Mouse (Mus musculus) T-helper 1 cell (primary cell): Measurements from ENCODE around the gene Klb.
"Not testable (repeated sequence)": the region's sequence is repeated elsewhere in the genome, so short reads cannot be mapped to it uniquely, and the experiment has no call there.

Experiments used
- in situ Hi-C: fragments of 300-600 bp; cut with MboI, MseI; formaldehyde crosslinking; loops from one replicate; pipeline ENCODE4 v1.15.1; 2025; ENCODE audit warnings: high pct_unique_total_duplicates

The Klb gene

DNA sequence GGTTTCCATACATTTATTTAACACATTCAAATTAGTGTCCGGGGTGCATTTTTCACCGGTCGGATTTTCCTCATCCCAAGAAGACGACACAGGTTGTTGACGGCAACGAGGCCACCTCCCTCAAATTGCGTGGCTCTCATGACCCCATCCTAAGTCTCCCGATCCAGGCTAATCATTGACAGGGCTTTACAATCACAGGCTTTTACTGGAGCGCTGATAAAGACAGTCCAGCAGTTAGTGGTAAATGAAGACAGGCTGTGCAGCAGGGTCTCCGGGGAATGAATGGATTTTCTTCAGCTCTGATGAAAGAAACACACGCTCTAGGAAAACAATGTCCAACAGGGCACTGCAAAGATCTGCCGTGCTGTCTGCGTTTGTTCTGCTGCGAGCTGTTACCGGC lies at the start of gene Klb:
Klb (plus strand) TSS at position 147 of the 400 bp plus-strand sequence.
- in situ Hi-C loops, result no loop called here

DNA sequence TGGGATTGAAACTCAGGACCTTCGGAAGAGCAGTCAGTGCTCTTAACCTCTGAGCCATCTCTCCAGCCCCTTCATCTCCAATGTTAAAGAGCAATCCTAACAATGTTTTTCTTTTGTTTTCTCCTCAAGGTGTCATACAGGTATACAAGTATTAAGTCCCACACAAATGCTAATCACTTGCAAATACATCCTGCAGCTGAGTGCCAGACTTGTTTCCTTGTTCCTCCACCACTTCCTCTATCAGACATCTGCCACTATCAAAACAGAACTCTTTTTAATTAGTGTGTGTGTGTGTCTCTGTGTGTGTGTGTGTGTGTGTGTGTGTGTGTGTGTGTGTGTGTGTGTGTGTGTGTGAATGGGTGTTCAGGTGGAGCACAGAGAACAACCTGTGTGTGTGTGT lies 48.5 kb upstream of the Klb start:
- in situ Hi-C loops, result not testable (repeated sequence)

DNA sequence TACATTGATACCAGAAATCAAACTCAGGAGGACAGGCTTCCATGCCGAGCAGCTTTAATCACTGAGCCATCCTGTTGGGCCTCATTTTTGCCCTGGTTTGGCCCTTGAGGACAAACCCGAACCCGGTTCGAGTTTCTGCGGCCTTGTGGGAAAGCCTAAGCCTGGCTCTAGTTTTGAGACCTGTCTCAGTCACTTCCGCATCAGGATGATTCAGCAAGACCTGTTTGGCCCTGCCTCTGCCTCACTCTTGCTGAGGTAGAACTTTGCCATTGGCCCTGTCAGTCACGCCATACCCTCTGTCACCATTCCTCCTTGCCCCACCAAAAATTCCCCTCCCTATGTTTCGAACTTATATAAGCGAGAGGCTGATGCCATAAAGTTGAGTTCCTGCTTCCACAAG lies 48.0 kb upstream of the Klb start:
- in situ Hi-C loops, result no loop called here

- in situ Hi-C loops, result no loop called here
Observed at GRCm38 (mm10) chr5:65305516-65305915, 42.6 kb upstream of the Klb start.

DNA sequence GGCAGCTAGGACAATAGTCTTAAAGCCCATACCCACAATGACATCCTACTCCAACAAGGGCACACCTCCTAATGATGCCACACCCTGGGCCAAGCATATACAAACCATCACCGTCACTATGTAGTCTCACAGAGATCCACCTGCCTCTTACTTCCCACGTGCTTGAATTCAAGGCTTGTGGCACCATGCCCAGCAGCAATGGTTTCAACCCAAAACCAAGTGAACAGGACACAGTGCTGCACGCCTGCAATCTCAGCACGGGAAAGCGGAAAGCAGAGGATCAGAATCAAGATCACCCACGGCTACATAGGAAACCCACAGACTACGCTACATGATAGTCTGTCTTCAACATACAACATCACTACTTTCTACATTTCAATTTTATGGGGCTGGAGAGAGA lies 39.9 kb upstream of the Klb start:
- in situ Hi-C loops, result no loop called here

- in situ Hi-C loops, result no loop called here
Observed at GRCm38 (mm10) chr5:65308866-65309265, 39.2 kb upstream of the Klb start.

DNA sequence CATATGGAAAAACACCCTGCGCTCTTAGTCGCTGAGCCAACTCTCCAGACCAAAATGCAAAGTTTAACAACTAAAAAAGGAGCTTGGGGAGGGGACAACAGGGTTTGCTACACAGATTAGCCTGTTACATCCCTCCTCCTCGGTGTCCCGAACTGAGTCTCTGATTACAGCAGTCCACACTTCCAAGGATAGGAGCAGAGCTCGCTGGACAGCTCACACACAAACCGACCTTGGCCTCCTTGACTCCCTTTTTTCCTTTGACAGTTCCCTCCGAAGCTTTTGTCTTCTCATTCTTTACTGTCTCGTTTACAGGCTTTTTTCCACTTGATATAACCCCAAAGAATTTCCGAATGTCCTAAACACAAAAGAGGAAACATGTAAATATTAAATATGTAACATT lies 28.9 kb upstream of the Klb start:
- in situ Hi-C loops, result no loop called here

DNA sequence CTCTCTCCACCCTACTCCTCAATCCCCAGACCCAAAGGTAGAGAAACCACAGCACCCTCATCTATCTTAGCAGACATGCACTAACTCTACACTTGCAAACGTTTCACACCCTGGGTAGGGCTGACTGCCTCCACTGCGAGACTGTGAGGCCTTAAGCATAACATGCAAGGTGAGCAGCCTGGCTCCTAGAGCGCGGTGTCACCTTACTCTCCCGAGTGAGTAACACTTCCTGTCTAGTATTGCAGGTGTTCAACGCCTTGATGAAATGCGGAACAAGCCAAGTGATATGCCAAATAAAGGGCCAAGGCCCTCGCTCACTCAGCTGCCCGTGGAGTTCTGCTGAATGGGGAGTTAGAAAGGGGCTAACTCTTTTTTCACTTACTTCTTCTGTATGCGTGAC lies 25.9 kb upstream of the Klb start:
- in situ Hi-C loops, result no loop called here

DNA sequence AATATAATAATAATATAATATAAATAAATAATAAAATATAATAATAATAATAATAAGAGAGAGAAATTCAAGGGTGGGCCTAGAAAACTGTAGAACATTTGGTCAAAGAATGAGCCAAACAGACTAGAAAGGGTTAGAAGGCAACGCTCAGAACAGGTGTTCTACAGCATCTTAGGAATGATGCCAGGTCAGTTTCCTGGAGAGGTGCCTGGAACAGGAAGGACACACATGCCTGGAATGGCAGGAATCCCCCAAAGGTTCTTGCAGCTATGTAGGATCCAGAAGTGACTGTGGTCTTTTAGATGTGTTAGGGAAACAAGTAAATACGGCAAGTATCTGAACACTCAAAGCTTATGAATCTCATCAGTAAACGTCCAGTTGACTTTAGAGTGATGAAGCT lies 23.8 kb upstream of the Klb start:
- in situ Hi-C loops, result no loop called here

GRCm38 (mm10) chr5:65324758-65325355 lies 23.3 kb upstream of the Klb start:
- in situ Hi-C loops, result no loop called here

DNA sequence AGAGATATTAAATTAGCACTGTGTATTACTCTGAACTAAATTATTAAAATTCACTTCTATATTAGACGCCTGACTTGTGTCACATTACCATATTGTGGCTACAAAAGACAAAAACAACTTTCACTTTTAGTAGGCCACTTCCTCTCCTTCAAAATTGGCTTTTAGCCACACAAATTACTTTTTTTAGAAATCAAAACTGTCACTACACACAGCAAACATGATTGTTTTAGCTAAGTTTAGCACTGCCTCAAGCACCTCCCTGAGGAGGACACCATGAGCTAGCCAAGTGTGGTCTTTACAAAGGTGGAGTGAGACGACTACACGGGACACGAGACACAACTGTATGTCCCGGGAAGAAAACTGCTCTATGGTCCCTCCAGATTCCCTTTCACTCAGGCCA lies 21.9 kb upstream of the Klb start:
- in situ Hi-C loops, result no loop called here

- in situ Hi-C loops, result no loop called here
Observed at GRCm38 (mm10) chr5:65329971-65330370, 18.1 kb upstream of the Klb start.

- in situ Hi-C loops, result loop anchor here (5.0 kb wide), 1 partner anchor 53 kb away; no protein-coding TSS in a partner anchor
Observed at GRCm38 (mm10) chr5:65334788-65335187, 13.3 kb upstream of the Klb start.

- in situ Hi-C loops, result loop anchor here (5.0 kb wide), 1 partner anchor 52 kb away; no protein-coding TSS in a partner anchor
Observed at GRCm38 (mm10) chr5:65335298-65336074, 12.6 kb upstream of the Klb start, which contains the start of gene Rfc1. Gene Rfc1 (minus strand): TSS chr5:65335670.

DNA sequence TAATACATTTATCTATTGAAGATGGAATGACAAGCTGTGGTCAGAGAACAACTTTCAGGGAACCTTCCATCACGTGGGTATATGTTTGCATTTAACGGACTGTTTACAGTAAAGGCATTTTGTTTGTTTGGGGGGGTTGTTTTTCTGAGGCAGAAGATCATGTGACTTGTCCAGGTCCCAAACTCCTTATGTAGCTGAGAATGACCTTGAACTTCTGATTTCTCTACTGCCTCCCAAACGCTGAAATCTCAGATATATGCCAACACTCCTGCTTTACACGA lies 12.1 kb upstream of the Klb start:
- in situ Hi-C loops, result loop anchor here (5.0 kb wide), 1 partner anchor 51 kb away; no protein-coding TSS in a partner anchor

- in situ Hi-C loops, result loop anchor here (5.0 kb wide), 1 partner anchor 49 kb away; no protein-coding TSS in a partner anchor
Observed at GRCm38 (mm10) chr5:65338394-65338793, 9.7 kb upstream of the Klb start.

DNA sequence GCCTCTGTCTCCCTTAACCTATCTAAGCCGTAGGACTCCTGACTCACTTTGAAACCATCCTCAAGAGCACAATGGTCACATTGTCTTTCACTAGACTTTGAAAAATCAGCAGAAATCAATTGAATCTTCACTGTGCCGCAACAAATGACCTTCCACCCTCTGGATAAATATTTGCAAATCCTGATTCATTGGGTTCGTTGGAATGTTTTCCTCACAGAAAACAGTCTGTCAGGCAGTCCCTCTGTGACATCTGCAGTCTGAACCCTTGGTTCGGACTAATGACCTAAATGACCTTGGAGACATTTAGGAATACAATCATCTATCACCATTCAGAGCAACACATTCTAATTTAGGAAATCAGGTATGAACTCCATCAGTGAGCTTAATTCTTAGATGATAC lies 7.9 kb upstream of the Klb start:
- in situ Hi-C loops, result no loop called here

GRCm38 (mm10) chr5:65350508-65350907 lies 2.4 kb downstream of the Klb start:
- in situ Hi-C loops, result no loop called here

- in situ Hi-C loops, result no loop called here
Observed at GRCm38 (mm10) chr5:65354097-65354496, 6.0 kb downstream of the Klb start.

DNA sequence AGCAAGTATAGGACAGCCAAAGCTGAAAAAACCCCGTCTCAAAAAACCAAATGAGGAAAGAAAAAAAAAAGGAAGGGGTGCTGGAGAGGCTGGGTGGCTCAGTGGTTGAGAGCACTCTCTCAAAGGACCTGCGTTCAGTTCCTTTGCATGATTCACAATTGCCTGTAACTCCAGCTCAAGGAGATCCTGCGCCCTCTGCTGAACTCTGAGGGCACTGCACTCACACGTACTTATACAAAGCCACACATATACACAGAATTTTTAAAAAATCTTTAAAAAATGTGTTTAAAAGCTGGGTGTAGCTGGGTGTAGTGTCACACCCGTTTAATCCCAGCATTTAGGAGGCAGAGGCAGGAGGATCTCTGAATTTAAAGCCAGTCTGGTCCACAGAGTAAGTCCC lies 6.9 kb downstream of the Klb start:
- in situ Hi-C loops, result no loop called here

DNA sequence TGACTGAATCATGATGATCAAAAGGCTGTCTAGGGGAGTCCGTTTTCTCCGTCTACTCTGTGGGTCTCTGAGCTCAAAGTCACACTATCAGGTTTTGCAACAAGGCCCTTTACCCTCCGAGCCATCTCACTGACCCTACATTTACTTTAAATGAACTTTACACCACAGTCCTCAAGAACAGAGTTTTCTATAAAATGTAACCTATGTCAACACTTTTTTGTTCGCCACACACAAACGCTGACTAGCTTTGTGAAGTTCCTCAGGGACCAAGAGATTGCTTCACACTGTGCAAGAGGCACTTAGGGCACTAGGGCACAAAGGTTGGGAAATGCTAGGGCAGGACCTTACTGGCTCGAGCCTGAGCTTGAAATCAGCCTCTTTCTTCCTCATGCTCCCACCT lies 8.7 kb downstream of the Klb start:
- in situ Hi-C loops, result no loop called here

- in situ Hi-C loops, result no loop called here
Observed at GRCm38 (mm10) chr5:65357771-65358170, 9.7 kb downstream of the Klb start.

DNA sequence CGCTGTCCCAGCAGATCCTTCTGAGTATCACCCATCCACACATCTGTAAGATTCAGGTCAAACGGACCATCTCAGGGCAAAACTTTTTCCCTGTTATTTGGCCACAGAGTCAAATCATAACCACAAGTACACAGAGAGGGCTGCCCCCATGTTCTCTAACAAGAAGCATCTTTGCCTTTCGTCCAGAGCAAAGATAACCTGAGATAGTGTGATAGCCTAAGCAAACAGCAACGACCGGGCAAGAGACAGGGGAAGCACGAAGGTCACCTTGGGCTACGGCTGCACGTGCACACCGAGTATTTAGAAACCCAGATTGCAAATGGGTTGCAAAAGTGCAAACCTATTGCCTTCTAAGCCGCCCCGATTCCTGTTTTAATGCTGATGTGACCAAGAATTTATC lies 19.7 kb downstream of the Klb start:
- in situ Hi-C loops, result no loop called here
